ENCODE assay signal across 8 mouse cellular contexts in genomic region chr2:69802911-69803312, GRCm38 (mm10). TPM values are rescaled to one million over a fixed set of nuclear protein-coding genes. Genes with fewer than 3 reads are reported as not detected.
A peak's percentile ranks its signal among the peaks of the same experiment; 100 is the strongest.
DNase-seq lines count a peak whose midpoint lies in the region; ATAC-seq and TF ChIP-seq lines count a peak whose summit lies in the region.

No protein-coding gene starts in this region.

- ATAC-seq in midbrain, embryonic 11.5 days (ENCODE audit: low FRiP score), result peak; percentile 22; the same call in 1 of the 2 replicates
- ATAC-seq in midbrain, embryonic 15.5 days (replicated peaks), result no peak
- ATAC-seq in erythroblast, adult 5-6 weeks (replicated peaks; ENCODE audit: low FRiP score, poor library complexity, severe bottlenecking), result peak; percentile 97

- H3K4me2 ChIP-seq in midbrain, embryonic 11.5 days, result no peak overlapping the region
- no peak overlapping the region for H3K4me2 ChIP-seq in midbrain, embryonic 15.5 days

- WGBS in midbrain, embryonic 11.5 days, result 61% methylated on average over 5 of the region's 5 CpGs
- 57% methylated on average over 5 of the region's 5 CpGs for WGBS in midbrain, embryonic 15.5 days

- TF ChIP-seq CTCF in bone marrow macrophage, adult 2 months (IDR thresholded peaks at IDR 0.05; ENCODE audit: low read depth, low read length), result peak; percentile 84

- no peak overlapping the region for H3K27ac ChIP-seq in midbrain, embryonic 11.5 days (ENCODE audit: low read depth, low read length)
- H3K27ac ChIP-seq in midbrain, embryonic 15.5 days, result no peak overlapping the region
- H3K27ac ChIP-seq in bone marrow macrophage, adult 2 months (ENCODE audit: insufficient read depth, low read depth, low read length), result no peak overlapping the region

- H3K27me3 ChIP-seq in midbrain, embryonic 11.5 days (ENCODE audit: control insufficient read depth, insufficient read depth, low read length), result no peaks in the 10 kb centered on the region
- no peaks in the 10 kb centered on the region for H3K27me3 ChIP-seq in midbrain, embryonic 15.5 days (replicated peaks)

- H3K4me3 ChIP-seq in midbrain, embryonic 11.5 days (ENCODE audit: low read depth, low read length), result no peak overlapping the region
- no peak overlapping the region for H3K4me3 ChIP-seq in midbrain, embryonic 15.5 days
- no peak overlapping the region for H3K4me3 ChIP-seq in bone marrow macrophage, adult 2 months (ENCODE audit: insufficient read depth, low read length)

- no peaks in the 10 kb centered on the region for H3K9me3 ChIP-seq in midbrain, embryonic 11.5 days (ENCODE audit: control insufficient read depth, low read length)
- H3K9me3 ChIP-seq in midbrain, embryonic 15.5 days, result no peaks in the 10 kb centered on the region

- no peaks in the 10 kb centered on the region; the same call in 1 of the 2 replicates for H3K36me3 ChIP-seq in midbrain, embryonic 11.5 days (ENCODE audit: control insufficient read depth, insufficient read depth, low read length)
- H3K36me3 ChIP-seq in midbrain, embryonic 15.5 days (replicated peaks), result no peaks in the 10 kb centered on the region

- DNase-seq in midbrain, embryonic 11.5 days (ENCODE audit: low spot score, missing footprints), result peak; percentile 89
- DNase-seq in heart, postnatal 36 days, result peak; percentile 80 to 83
- DNase-seq in liver, result peak; percentile 84
- peak; percentile 84 for DNase-seq in naive thymus-derived CD4-positive, alpha-beta T cell, adult 2 months (ENCODE audit: low read depth)
- DNase-seq in thymus, postnatal 0 days (ENCODE audit: low spot score), result peak; percentile 80

- H3K4me1 ChIP-seq in midbrain, embryonic 11.5 days (ENCODE audit: control insufficient read depth, insufficient read depth, low read length), result no peaks in the 10 kb centered on the region
- H3K4me1 ChIP-seq in midbrain, embryonic 15.5 days, result no peaks in the 10 kb centered on the region
- 0 out of 2 replicates have a peak, but pooled peaks cover 2% of the 10 kb centered on the region for H3K4me1 ChIP-seq in bone marrow macrophage, adult 2 months (ENCODE audit: control insufficient read depth, insufficient read depth, low read length)

- intact Hi-C loops in heart, postnatal 36 days (cut with DNase I), result loop anchor here (1.0 to 5.0 kb wide), 3 partner anchors 20 to 79 kb away; partner anchors contain the start of gene Ssb

- H3K9ac ChIP-seq in midbrain, embryonic 11.5 days (ENCODE audit: low read length), result no peak overlapping the region
- no peak overlapping the region for H3K9ac ChIP-seq in midbrain, embryonic 15.5 days

- TF ChIP-seq POLR2A in bone marrow macrophage, adult 2 months (IDR thresholded peaks at IDR 0.05; ENCODE audit: borderline replicate concordance, low read depth, low read length), result no peak

RNA-seq across cellular contexts. Expression of gene Phospho2, which starts 13.5 kb away (rescaled TPM):
- 44.3 and 49.9 TPM in 2 replicates for polyA plus RNA-seq in midbrain, embryonic 11.5 days (2014; fragmentation: Nextera tagmentation; extraction: Ambion mirVana)
- 35.3 and 37.8 TPM in 2 replicates for polyA plus RNA-seq in midbrain, embryonic 15.5 days (2015; fragmentation: Nextera tagmentation; extraction: Ambion mirVana)
- polyA plus RNA-seq in bone marrow macrophage, adult 2 months (2012; ENCODE audit: insufficient read depth, insufficient read length, missing spikeins), result 16.7 and 17.1 TPM in 2 replicates
- 8.4 and 15.4 TPM in 2 replicates for total RNA-seq in erythroblast, adult 5-6 weeks (2015; ENCODE audit: low replicate concordance)
- total RNA-seq in erythroblast, adult 5-6 weeks (2017; ENCODE audit: low replicate concordance), result 10.2 and 12.0 TPM in 2 replicates
- total RNA-seq in heart, postnatal 36 days (2021), result 10 to 100 TPM; 22.7 to 24.1 TPM
- 36.2 and 38.6 TPM in 2 replicates for polyA plus RNA-seq in thymus, postnatal 0 days (2015; fragmentation: Nextera tagmentation; extraction: Ambion mirVana)

RNA-seq across cellular contexts. Expression of gene Ccdc173, which starts 13.5 kb away (rescaled TPM):
- 3.8 and 3.9 TPM in 2 replicates for polyA plus RNA-seq in midbrain, embryonic 11.5 days (2014; fragmentation: Nextera tagmentation; extraction: Ambion mirVana)
- 2.8 and 2.9 TPM in 2 replicates for polyA plus RNA-seq in midbrain, embryonic 15.5 days (2015; fragmentation: Nextera tagmentation; extraction: Ambion mirVana)
- 3.7 and 4.5 TPM in 2 replicates for polyA plus RNA-seq in bone marrow macrophage, adult 2 months (2012; ENCODE audit: insufficient read depth, insufficient read length, missing spikeins)
- total RNA-seq in erythroblast, adult 5-6 weeks (2015; ENCODE audit: low replicate concordance), result 1.5 TPM in 1 of 2 replicates, not detected in the other
- 1.1 and 2.0 TPM in 2 replicates for total RNA-seq in erythroblast, adult 5-6 weeks (2017; ENCODE audit: low replicate concordance)
- total RNA-seq in heart, postnatal 36 days (2021), result under 1 TPM; 0.36 to 0.65 TPM
- 2.0 TPM in 2 replicates for polyA plus RNA-seq in thymus, postnatal 0 days (2015; fragmentation: Nextera tagmentation; extraction: Ambion mirVana)

RNA-seq across cellular contexts. Expression of gene Klhl23, which starts 18.8 kb away (rescaled TPM):
- 35.0 and 38.2 TPM in 2 replicates for polyA plus RNA-seq in midbrain, embryonic 11.5 days (2014; fragmentation: Nextera tagmentation; extraction: Ambion mirVana)
- polyA plus RNA-seq in midbrain, embryonic 15.5 days (2015; fragmentation: Nextera tagmentation; extraction: Ambion mirVana), result 88.0 and 94.6 TPM in 2 replicates
- 0.23 and 0.39 TPM in 2 replicates for polyA plus RNA-seq in bone marrow macrophage, adult 2 months (2012; ENCODE audit: insufficient read depth, insufficient read length, missing spikeins)
- total RNA-seq in erythroblast, adult 5-6 weeks (2015; ENCODE audit: low replicate concordance), result 2.1 and 2.7 TPM in 2 replicates
- total RNA-seq in erythroblast, adult 5-6 weeks (2017; ENCODE audit: low replicate concordance), result 3.6 and 10.4 TPM in 2 replicates
- 10 to 100 TPM; 36.4 to 38.9 TPM for total RNA-seq in heart, postnatal 36 days (2021)
- polyA plus RNA-seq in thymus, postnatal 0 days (2015; fragmentation: Nextera tagmentation; extraction: Ambion mirVana), result 7.4 and 11.0 TPM in 2 replicates

RNA-seq across cellular contexts. Expression of gene Ssb, which starts 58.5 kb away (rescaled TPM):
- polyA plus RNA-seq in midbrain, embryonic 11.5 days (2014; fragmentation: Nextera tagmentation; extraction: Ambion mirVana), result 440 and 468 TPM in 2 replicates
- polyA plus RNA-seq in midbrain, embryonic 15.5 days (2015; fragmentation: Nextera tagmentation; extraction: Ambion mirVana), result 259 and 271 TPM in 2 replicates
- polyA plus RNA-seq in bone marrow macrophage, adult 2 months (2012; ENCODE audit: insufficient read depth, insufficient read length, missing spikeins), result 211 and 236 TPM in 2 replicates
- total RNA-seq in erythroblast, adult 5-6 weeks (2015; ENCODE audit: low replicate concordance), result 90.3 and 130 TPM in 2 replicates
- total RNA-seq in erythroblast, adult 5-6 weeks (2017; ENCODE audit: low replicate concordance), result 98.7 and 161 TPM in 2 replicates
- 10 to 100 TPM; 61.7 to 68.2 TPM for total RNA-seq in heart, postnatal 36 days (2021)
- 317 and 344 TPM in 2 replicates for polyA plus RNA-seq in thymus, postnatal 0 days (2015; fragmentation: Nextera tagmentation; extraction: Ambion mirVana)
